Mouse (Mus musculus) liver, adult 2 months (tissue): ENCODE measurements at regions not wholly inside any gene's neighbourhood (a gene's known extent, or its start where the extent isn't known, plus 50 kb on each side); places are given as distances from the start of the nearest gene placed in this dataset.

Source experiments
- CTCF ChIP-seq: fragments of 200-500 bp; IDR thresholded peaks from 2 replicates; pipeline ENCODE4 v1.5.1; 2011; ENCODE audit warnings: low read depth, low read length, control low read depth
- POLR2A ChIP-seq: fragments of 200-500 bp; IDR thresholded peaks from 2 replicates; pipeline ENCODE4 v1.6.1; 2011; ENCODE audit warnings: low read length, control low read depth; ENCODE audit not compliant: insufficient read depth; ENCODE audit errors: extremely low read depth

- TF ChIP-seq CTCF (no peak), POLR2A (no peak)
Measured at GRCm38 (mm10) chr15:38420784-38421183, 995.4 kb downstream of the 4930447A16Rik start.
